Mouse (Mus musculus) embryonic facial prominence, embryonic 11.5 days (tissue): ENCODE data around the gene Omt2b. TPM values are rescaled to one million over a fixed set of nuclear protein-coding genes. Genes with fewer than 3 reads are reported as not detected.
A peak's percentile ranks its signal among the peaks of the same experiment; 100 is the strongest.
"Not testable (repeated sequence)": the region's sequence is repeated elsewhere in the genome, so short reads cannot be mapped to it uniquely, and the experiment has no call there.

ENCODE experiments used
- ATAC-seq: fragments of 200-750 bp; cut with Nextera tagmentation; replicated peaks from 2 replicates; pipeline ENCODE4 v1.8.0; 2017; ENCODE audit warnings: low read depth; ENCODE audit not compliant: insufficient number of reproducible peaks, low FRiP score, low TSS enrichment
- DNase-seq: peaks from one replicate; pipeline ENCODE4 v3.0.0-alpha.2; 2015; ENCODE audit warnings: low spot score
- H3K27ac ChIP-seq: fragments of 300-500 bp; sonication (generic); replicated peaks from 2 replicates; pipeline ENCODE4 v1.5.1; 2014; ENCODE audit warnings: mild to moderate bottlenecking, low read depth, low read length, control low read depth
- H3K27me3 ChIP-seq: fragments of 300-500 bp; sonication (generic); 2 replicates; pipeline ENCODE4 v1.6.1; 2014; ENCODE audit warnings: mild to moderate bottlenecking, low read length, moderate library complexity, mixed read lengths; ENCODE audit not compliant: control insufficient read depth, insufficient read depth
- H3K36me3 ChIP-seq: fragments of 300-500 bp; sonication (generic); replicated peaks from 2 replicates; pipeline ENCODE4 v1.6.1; 2014; ENCODE audit warnings: low read depth, mild to moderate bottlenecking, low read length, moderate library complexity, mixed read lengths; ENCODE audit not compliant: control insufficient read depth, insufficient read depth
- H3K4me1 ChIP-seq: fragments of 300-500 bp; sonication (generic); 2 replicates; pipeline ENCODE4 v1.6.1; 2014; ENCODE audit warnings: low read length, mixed read lengths; ENCODE audit not compliant: control insufficient read depth, insufficient read depth
- H3K4me2 ChIP-seq: fragments of 300-500 bp; sonication (generic); 2 replicates; pipeline ENCODE4 v1.6.1; 2014; ENCODE audit warnings: low read depth, mild to moderate bottlenecking, control low read depth, low read length, moderate library complexity
- H3K4me3 ChIP-seq: fragments of 300-500 bp; sonication (generic); 2 replicates; pipeline ENCODE4 v1.5.1; 2014; ENCODE audit warnings: low read depth, low read length, control low read depth
- H3K9ac ChIP-seq: fragments of 300-500 bp; sonication (generic); replicated peaks from 2 replicates; pipeline ENCODE4 v1.6.1; 2014; ENCODE audit warnings: mild to moderate bottlenecking, control low read depth, low read length
- H3K9me3 ChIP-seq: fragments of 300-500 bp; sonication (generic); replicated peaks from 2 replicates; pipeline ENCODE4 v1.6.1; 2016; ENCODE audit warnings: mild to moderate bottlenecking, low read length, inconsistent platforms, mixed read lengths; ENCODE audit not compliant: control insufficient read depth
- WGBS: fragments of 180-500 bp; shearing (Covaris S2); extraction: QIAGEN DNeasy Blood & Tissue Kit; methylation state at CpG from one replicate; pipeline ENCODE4 v1.1.7; 2014; 5-methylcytosine and 5-hydroxymethylcytosine counted together
- polyA plus RNA-seq: library from polyadenylated mRNA; unstranded; fragments of >200 nt; fragmentation: Nextera tagmentation; extraction: Ambion mirVana; gene quantifications from 2 replicates; pipeline ENCODE4 v1.2.1, GENCODE M21; 2014

The Omt2b gene
- not detected in 2 replicates for polyA plus RNA-seq

DNA sequence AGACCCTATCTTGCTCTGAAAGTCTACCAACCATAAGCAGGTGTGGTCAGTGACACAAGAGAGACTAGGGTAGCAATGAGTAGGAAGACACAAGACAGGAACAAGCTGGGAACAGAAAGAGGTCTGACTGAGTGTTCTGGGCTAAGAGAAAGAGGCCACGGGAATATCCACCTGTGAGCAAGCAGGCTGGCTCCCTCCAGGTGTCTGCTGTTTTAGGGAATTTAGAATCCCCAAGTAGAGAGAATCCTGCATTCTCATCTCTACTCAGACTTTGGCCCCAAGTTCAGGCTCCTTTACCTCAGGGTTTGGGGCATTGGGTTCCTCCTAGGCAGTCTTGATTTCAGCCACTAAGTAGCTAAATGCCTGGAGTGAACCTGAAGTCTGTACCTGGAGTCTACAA, at the start of gene Omt2b:
TSS of gene Omt2b (plus strand) at position 301 of the 400 bp plus-strand sequence.
- H3K36me3 ChIP-seq = not testable (repeated sequence)

DNA sequence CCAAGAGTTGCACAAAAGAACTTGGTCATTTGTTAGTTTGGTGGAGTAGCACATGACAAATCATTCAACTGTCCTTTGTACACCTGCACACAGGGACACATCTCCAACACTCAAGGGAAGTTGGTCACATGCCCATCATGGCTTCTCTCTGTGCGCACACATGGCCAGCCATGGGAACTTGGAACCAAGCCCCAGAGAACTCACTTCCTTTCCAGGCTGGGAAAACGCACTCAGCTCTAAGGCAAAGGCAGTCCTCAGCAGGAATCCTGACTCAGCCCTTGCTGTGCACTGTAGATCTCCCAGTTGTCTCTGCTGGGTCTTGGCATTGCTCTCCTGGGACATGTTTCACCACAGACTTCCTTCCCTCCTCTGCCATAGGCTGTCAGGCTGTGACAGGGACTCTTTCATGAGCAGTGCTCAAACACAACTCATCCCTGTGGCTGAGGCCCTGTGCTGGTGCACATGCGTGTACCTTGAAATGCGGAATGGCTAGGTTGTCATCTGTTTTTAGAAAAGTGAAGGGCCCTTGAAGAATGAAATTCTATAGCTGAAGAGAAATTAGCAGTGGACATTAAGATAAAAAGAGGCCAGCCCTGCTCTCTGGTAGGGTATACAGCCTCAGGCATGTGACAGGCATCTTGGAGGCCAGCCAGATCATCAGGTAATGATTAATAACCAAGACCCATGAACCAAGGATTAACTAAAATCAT, 45.2 kb upstream of the Omt2b start:
- not testable (repeated sequence) for H3K4me1 ChIP-seq, H3K27me3 ChIP-seq, H3K4me2 ChIP-seq, DNase-seq, H3K9ac ChIP-seq, H3K36me3 ChIP-seq, ATAC-seq, H3K9me3 ChIP-seq, H3K4me3 ChIP-seq, H3K27ac ChIP-seq
- 82% methylated on average over 4 of the region's 4 CpGs for WGBS

More for the DNA sequence above, at the start of gene Omt2b:
- not testable (repeated sequence) for H3K4me2 ChIP-seq, ATAC-seq, H3K9ac ChIP-seq, H3K27me3 ChIP-seq, H3K4me3 ChIP-seq, DNase-seq, H3K4me1 ChIP-seq, H3K27ac ChIP-seq, H3K9me3 ChIP-seq
- 88% methylated on average over 1 of the region's 1 CpGs for WGBS

DNA sequence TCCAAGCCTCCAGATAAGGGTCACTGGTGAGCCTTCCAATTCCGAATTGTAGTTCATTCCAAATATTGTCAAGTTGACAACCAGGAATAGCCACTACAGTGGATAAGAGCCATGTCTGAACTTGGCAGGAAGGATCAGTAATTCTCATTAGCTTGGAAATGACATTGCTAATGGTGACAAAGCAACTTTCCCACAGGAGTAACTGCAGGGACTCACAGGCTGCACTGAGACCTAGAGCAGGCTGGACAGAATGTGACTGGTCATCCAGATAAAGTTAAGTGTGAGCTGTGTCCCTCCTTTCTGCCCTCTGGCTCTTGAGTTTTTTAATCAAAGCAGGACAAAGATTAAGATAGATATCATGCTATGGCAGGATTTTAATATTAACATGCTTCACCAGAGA, 38.3 kb upstream of the Omt2b start:
- H3K4me1 ChIP-seq, H3K36me3 ChIP-seq, ATAC-seq, H3K27ac ChIP-seq, H3K4me2 ChIP-seq, DNase-seq, H3K9me3 ChIP-seq, H3K9ac ChIP-seq, H3K27me3 ChIP-seq, H3K4me3 ChIP-seq: not testable (repeated sequence)
- WGBS = 67% methylated on average over 1 of the region's 1 CpGs

DNA sequence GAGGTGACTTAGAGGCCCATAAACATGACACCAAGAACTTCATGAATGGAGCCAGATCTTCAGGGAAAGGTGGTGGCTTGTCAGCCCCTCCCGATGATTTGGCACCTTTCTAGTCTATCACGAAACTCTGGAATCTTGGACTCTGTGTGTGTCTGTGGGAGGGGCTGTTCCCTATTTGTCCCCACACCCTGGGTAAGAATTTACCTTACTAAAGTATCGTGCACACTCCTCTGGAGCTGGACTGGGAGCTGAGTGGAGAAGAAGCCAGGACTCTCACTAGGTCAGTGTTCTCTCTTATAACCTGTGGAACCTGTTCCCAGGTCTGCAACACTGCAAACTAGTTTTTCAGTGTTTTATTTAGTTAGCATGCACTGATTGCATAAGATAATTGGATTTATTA, 37.7 kb upstream of the Omt2b start, which contains the start of gene Gm10639:
TSS of gene Gm10639 (plus strand) at position 201 of the 400 bp plus-strand sequence.
- H3K9ac ChIP-seq, H3K9me3 ChIP-seq, H3K4me3 ChIP-seq, DNase-seq, H3K4me2 ChIP-seq, H3K4me1 ChIP-seq, H3K27ac ChIP-seq, ATAC-seq, H3K27me3 ChIP-seq, H3K36me3 ChIP-seq: not testable (repeated sequence)
- WGBS = 88% methylated on average over 3 of the region's 3 CpGs

DNA sequence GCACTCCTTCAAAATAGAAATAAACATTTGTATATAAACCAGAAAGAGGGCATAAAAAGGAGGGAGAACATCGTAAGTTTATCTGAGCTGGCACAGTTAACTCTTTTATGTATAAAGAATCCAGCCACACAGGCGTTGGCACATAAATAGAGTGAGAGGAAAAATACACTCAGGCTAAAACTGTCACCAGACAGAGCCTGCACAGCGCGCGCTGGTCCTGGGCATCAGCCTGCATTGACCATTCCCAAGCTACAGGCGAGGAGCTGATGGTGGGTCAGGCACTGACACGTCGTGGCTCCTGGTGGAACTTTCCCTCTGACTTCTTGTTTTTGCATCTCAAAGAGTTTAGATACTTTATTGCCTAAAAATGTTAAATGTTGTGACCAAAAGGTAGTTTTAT, 34.9 kb upstream of the Omt2b start:
- not testable (repeated sequence) for H3K4me2 ChIP-seq, H3K4me1 ChIP-seq, H3K9ac ChIP-seq, H3K4me3 ChIP-seq, H3K36me3 ChIP-seq, ATAC-seq, H3K27me3 ChIP-seq, DNase-seq, H3K27ac ChIP-seq, H3K9me3 ChIP-seq
- 91% methylated on average over 8 of the region's 8 CpGs for WGBS

DNA sequence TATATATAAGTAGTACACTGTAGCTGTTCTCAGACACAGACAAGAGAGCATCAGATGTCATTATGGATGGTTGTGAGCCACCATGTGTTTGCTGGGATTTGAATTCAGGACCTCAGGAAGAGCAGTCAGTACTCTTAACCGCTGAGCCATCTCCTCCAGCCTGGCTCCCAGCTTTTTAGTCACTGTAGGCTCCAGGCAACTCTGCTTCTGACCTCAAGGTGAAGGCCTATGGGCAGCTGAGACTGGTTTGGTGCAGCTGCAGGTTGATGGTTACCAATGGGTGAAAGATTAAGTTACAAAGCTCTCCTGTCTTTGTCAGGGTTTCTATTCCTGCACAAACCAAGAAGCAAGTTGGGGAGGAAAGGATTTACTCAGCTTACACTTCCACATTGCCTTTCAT, 33.7 kb upstream of the Omt2b start:
- WGBS = 80% methylated on average over 1 of the region's 1 CpGs

DNA sequence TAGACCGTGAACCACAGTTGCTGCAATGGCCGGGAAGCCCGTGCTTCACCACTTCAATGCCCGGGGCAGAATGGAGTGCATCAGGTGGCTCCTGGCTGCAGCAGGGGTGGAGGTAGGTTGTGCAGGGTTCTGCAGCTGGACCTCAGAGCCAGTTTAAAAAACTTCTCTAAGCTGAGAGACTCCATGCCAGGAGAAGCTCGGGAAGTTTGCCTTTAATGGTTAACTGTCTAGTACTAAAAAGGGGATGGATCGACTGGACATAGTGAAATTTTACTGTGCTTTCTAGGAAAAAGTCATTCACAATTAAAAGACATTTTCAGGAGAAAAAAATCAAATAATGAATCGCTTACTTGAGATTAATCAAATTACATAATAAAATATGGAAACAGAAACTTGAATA, 32.6 kb upstream of the Omt2b start:
- WGBS = 76% methylated on average over 5 of the region's 7 CpGs
- H3K9me3 ChIP-seq, H3K4me2 ChIP-seq, H3K4me3 ChIP-seq, H3K9ac ChIP-seq, H3K27ac ChIP-seq, H3K27me3 ChIP-seq, ATAC-seq, H3K4me1 ChIP-seq, H3K36me3 ChIP-seq, DNase-seq: not testable (repeated sequence)

More for the DNA sequence above, 33.7 kb upstream of the Omt2b start:
- H3K4me1 ChIP-seq, DNase-seq, H3K9ac ChIP-seq, H3K36me3 ChIP-seq, H3K9me3 ChIP-seq, H3K27me3 ChIP-seq, H3K27ac ChIP-seq, H3K4me2 ChIP-seq, H3K4me3 ChIP-seq, ATAC-seq: not testable (repeated sequence)

DNA sequence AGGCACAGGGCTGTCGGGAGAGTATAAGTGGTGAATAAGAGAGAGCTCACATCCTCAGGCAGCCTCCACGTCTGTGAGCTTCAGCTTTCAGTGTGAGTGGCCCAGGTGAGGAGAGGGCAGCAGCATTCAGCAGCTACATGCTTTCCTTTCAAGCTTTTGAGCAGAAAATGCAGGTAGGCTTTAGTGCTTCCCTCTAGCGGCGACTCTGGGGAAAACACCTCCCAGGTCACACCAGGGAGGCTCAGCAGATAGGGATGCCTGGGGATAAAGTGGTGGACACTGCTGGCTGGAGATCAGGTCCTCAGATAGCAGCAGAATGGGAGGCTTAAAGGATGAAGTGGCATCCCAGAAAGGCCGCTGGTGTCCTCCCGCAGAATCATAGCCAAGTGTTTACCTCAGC, 31.3 kb upstream of the Omt2b start:
- H3K9ac ChIP-seq, H3K4me1 ChIP-seq, H3K9me3 ChIP-seq, H3K36me3 ChIP-seq, ATAC-seq, H3K27ac ChIP-seq, H3K27me3 ChIP-seq, H3K4me3 ChIP-seq, H3K4me2 ChIP-seq: not testable (repeated sequence)
- WGBS = 13% methylated on average over 6 of the region's 6 CpGs
- peak; percentile 74 for DNase-seq
